Comparison of ENCODE assay signal across 10 mouse cellular contexts in genomic region chr4:155267639-155268175, GRCm38 (mm10). TPM values are rescaled to one million over a fixed set of nuclear protein-coding genes. Genes with fewer than 3 reads are reported as not detected.
DNase-seq lines count a peak whose midpoint lies in the region; ATAC-seq and TF ChIP-seq lines count a peak whose summit lies in the region.
"Had no signal": no experiment of that assay in that cellular context is flagged by ENCODE, and none has a peak within 500 bp of the region (broad histone marks: within the 10 kb centered on the region; RNA-seq: fewer than 3 reads in every experiment).

No protein-coding gene starts in this region.

- no peaks in the 10 kb centered on the region for H3K36me3 ChIP-seq in lung, embryonic 14.5 days (ENCODE audit: insufficient read depth)
- H3K36me3 ChIP-seq in stomach, embryonic 15.5 days, result no peaks in the 10 kb centered on the region

- peak; percentile 16 for DNase-seq in adrenal gland, adult 2 months
- DNase-seq in adrenal gland, postnatal 25 days, result no peak
- peak; percentile 73 for DNase-seq in lung, embryonic 14.5 days
- no peak for DNase-seq in lung, adult 2 months
- DNase-seq in kidney, postnatal 36 days, result peak; percentile 25 to 52
- DNase-seq in urinary bladder, adult 2 months (ENCODE audit: low spot score), result no peak
- no peak for DNase-seq in frontal cortex, postnatal 14 days (ENCODE audit: low spot score in 2 of 2)

- peak; percentile 69 for ATAC-seq in lung, embryonic 14.5 days (ENCODE audit: insufficient read depth)
- no peak for ATAC-seq in stomach, embryonic 15.5 days (ENCODE audit: insufficient read depth, low FRiP score, low read depth)

- no peaks in the 10 kb centered on the region for H3K9me3 ChIP-seq in lung, embryonic 14.5 days (ENCODE audit: low read depth, low read length)
- no peaks in the 10 kb centered on the region for H3K9me3 ChIP-seq in stomach, embryonic 15.5 days
- H3K9me3 ChIP-seq: forebrain, embryonic 12.5 days; hindbrain, embryonic 15.5 days had no signal

- TF ChIP-seq CTCF in lung, embryonic 14.5 days (IDR thresholded peaks at IDR 0.05; ENCODE audit: low read depth), result no peak
- no peak for TF ChIP-seq CTCF in lung, adult 2 months (IDR thresholded peaks at IDR 0.05; ENCODE audit: insufficient read depth, low read length)

- no peaks in the 10 kb centered on the region for H3K27me3 ChIP-seq in lung, embryonic 14.5 days (ENCODE audit: insufficient read depth, low read length)
- no peaks in the 10 kb centered on the region for H3K27me3 ChIP-seq in stomach, embryonic 15.5 days (replicated peaks)
- H3K27me3 ChIP-seq: forebrain, embryonic 12.5 days; hindbrain, embryonic 15.5 days had no signal

- no peak overlapping the region for H3K4me3 ChIP-seq in lung, embryonic 14.5 days (ENCODE audit: low read depth, low read length)
- H3K4me3 ChIP-seq in lung, adult 2 months (replicated peaks; ENCODE audit: extremely low read depth, low read depth, low read length), result no peak overlapping the region
- no peak overlapping the region for H3K4me3 ChIP-seq in stomach, embryonic 15.5 days (replicated peaks)
- H3K4me3 ChIP-seq: forebrain, embryonic 12.5 days; hindbrain, embryonic 15.5 days had no signal

- H3K4me1 ChIP-seq in lung, embryonic 14.5 days (ENCODE audit: insufficient read depth), result peaks cover 6% of the 10 kb centered on the region; the same call in 1 of the 2 replicates
- H3K4me1 ChIP-seq in lung, adult 2 months (ENCODE audit: control insufficient read depth, insufficient read depth, low read length), result peaks cover 3% of the 10 kb centered on the region; the same call in 1 of the 2 replicates
- H3K4me1 ChIP-seq in stomach, embryonic 15.5 days, result peaks cover 5% of the 10 kb centered on the region; the same call in 1 of the 2 replicates
- H3K4me1 ChIP-seq: forebrain, embryonic 12.5 days; hindbrain, embryonic 15.5 days had no signal

- H3K9ac ChIP-seq in lung, embryonic 14.5 days, result no peak overlapping the region
- no peak overlapping the region for H3K9ac ChIP-seq in stomach, embryonic 15.5 days
- H3K9ac ChIP-seq: forebrain, embryonic 12.5 days; hindbrain, embryonic 15.5 days had no signal

- TF ChIP-seq POLR2A in lung, adult 2 months (IDR thresholded peaks at IDR 0.05; ENCODE audit: borderline replicate concordance, extremely low read depth, low read depth, low read length), result no peak

- 32% methylated on average over 12 of the region's 12 CpGs for WGBS in lung, embryonic 14.5 days
- 43% methylated on average over 12 of the region's 12 CpGs for WGBS in lung, adult 2 months
- WGBS in stomach, embryonic 15.5 days, result 45% methylated on average over 12 of the region's 12 CpGs

- peak overlapping the region; percentile 68 for H3K27ac ChIP-seq in lung, embryonic 14.5 days (ENCODE audit: low read depth)
- peak overlapping the region; percentile 55 for H3K27ac ChIP-seq in stomach, embryonic 15.5 days
- H3K27ac ChIP-seq: forebrain, embryonic 12.5 days; hindbrain, embryonic 15.5 days had no signal

- peak overlapping the region; percentile 16; the same call in 1 of the 2 replicates for H3K4me2 ChIP-seq in lung, embryonic 14.5 days
- no peak overlapping the region for H3K4me2 ChIP-seq in stomach, embryonic 15.5 days
- H3K4me2 ChIP-seq: forebrain, embryonic 12.5 days; hindbrain, embryonic 15.5 days had no signal

RNA-seq across cellular contexts. Expression of gene Faap20, which starts 18.1 kb away (rescaled TPM):
- 10 to 100 TPM; 40.3 to 57.3 TPM for total RNA-seq in adrenal gland, adult 2 months (2021)
- 106 and 127 TPM in 2 replicates for polyA plus RNA-seq in adrenal gland, adult 2 months (2012; rRNA removed)
- 45.9 and 55.2 TPM in 2 replicates for total RNA-seq in adrenal gland, postnatal 25 days (2021)
- polyA plus RNA-seq in lung, embryonic 14.5 days (2014; fragmentation: Nextera tagmentation; extraction: Ambion mirVana), result 81.2 and 83.9 TPM in 2 replicates
- 56.7 and 59.3 TPM in 2 replicates for polyA plus RNA-seq in lung, adult 2 months (2012; rRNA removed)
- polyA plus RNA-seq in stomach, embryonic 15.5 days (2015; fragmentation: Nextera tagmentation; extraction: Ambion mirVana), result 64.5 and 65.8 TPM in 2 replicates
- 47.5 and 51.8 TPM in 2 replicates for polyA plus RNA-seq in urinary bladder, adult 2 months (2012; rRNA removed)

RNA-seq across cellular contexts. Expression of gene Ski, which starts 45.3 kb away (rescaled TPM):
- total RNA-seq in adrenal gland, adult 2 months (2021), result 10 to 100 TPM; 59.7 to 63.8 TPM
- 83.1 and 103 TPM in 2 replicates for polyA plus RNA-seq in adrenal gland, adult 2 months (2012; rRNA removed)
- total RNA-seq in adrenal gland, postnatal 25 days (2021), result 73.5 and 93.3 TPM in 2 replicates
- 23.7 and 25.8 TPM in 2 replicates for polyA plus RNA-seq in lung, embryonic 14.5 days (2014; fragmentation: Nextera tagmentation; extraction: Ambion mirVana)
- 105 and 115 TPM in 2 replicates for polyA plus RNA-seq in lung, adult 2 months (2012; rRNA removed)
- polyA plus RNA-seq in stomach, embryonic 15.5 days (2015; fragmentation: Nextera tagmentation; extraction: Ambion mirVana), result 16.2 and 16.6 TPM in 2 replicates
- polyA plus RNA-seq in urinary bladder, adult 2 months (2012; rRNA removed), result 43.6 and 67.2 TPM in 2 replicates

Comparison
In these comparisons a context has a peak if more than half of its experiments do, and no peak if none do; other contexts are left out.
1. DNase-seq: peak in adrenal gland, adult 2 months (single experiment), lung, embryonic 14.5 days (single experiment) and kidney, postnatal 36 days (2 of 2); none in adrenal gland, postnatal 25 days (single experiment), lung, adult 2 months (single experiment), urinary bladder, adult 2 months (single experiment) and frontal cortex, postnatal 14 days (0 of 2).